Mouse (Mus musculus) lung, adult 18-20 months (tissue): ENCODE measurements around the gene Zfp853.

Experiments
- DNase-seq, 2 experiments: peaks; one replicate each; pipeline ENCODE4 v3.0.0; 2022; ENCODE audit warnings: mixed read lengths in 2 of 2

The Zfp853 gene

GRCm38 (mm10) chr5:143289299-143289698, 4.1 kb downstream of the Zfp853 start:
- DNase-seq = no peak

- no peak for DNase-seq
Measured at GRCm38 (mm10) chr5:143288378-143288911, 5.0 kb downstream of the Zfp853 start.

- no peak for DNase-seq
Measured at GRCm38 (mm10) chr5:143287774-143288328, 5.6 kb downstream of the Zfp853 start.

GRCm38 (mm10) chr5:143284762-143285161, 8.7 kb downstream of the Zfp853 start:
- no peak for DNase-seq

- no peak for DNase-seq
Measured at GRCm38 (mm10) chr5:143279247-143279646, 14.2 kb downstream of the Zfp853 start.

- DNase-seq = no peak
Measured at GRCm38 (mm10) chr5:143275761-143276160, 17.7 kb downstream of the Zfp853 start.

GRCm38 (mm10) chr5:143272540-143273330, 20.7 kb downstream of the Zfp853 start:
- DNase-seq = no peak

GRCm38 (mm10) chr5:143272108-143272507, 21.3 kb downstream of the Zfp853 start:
- DNase-seq = no peak

- DNase-seq = no peak
Measured at GRCm38 (mm10) chr5:143271642-143272041, 21.8 kb downstream of the Zfp853 start.

GRCm38 (mm10) chr5:143270151-143270519, 23.3 kb downstream of the Zfp853 start:
- DNase-seq = no peak

GRCm38 (mm10) chr5:143269363-143270150, 23.9 kb downstream of the Zfp853 start, which contains the start of gene Zfp316:
Gene Zfp316, minus strand, starts transcription at chr5:143270022.
- DNase-seq = peak; percentile 56 to 69

GRCm38 (mm10) chr5:143268985-143269362, 24.4 kb downstream of the Zfp853 start:
- no peak for DNase-seq

- no peak for DNase-seq
Measured at GRCm38 (mm10) chr5:143266794-143267193, 26.6 kb downstream of the Zfp853 start.

GRCm38 (mm10) chr5:143265409-143265808, 28.0 kb downstream of the Zfp853 start:
- DNase-seq = no peak

- no peak for DNase-seq
Measured at GRCm38 (mm10) chr5:143264689-143265088, 28.7 kb downstream of the Zfp853 start.

GRCm38 (mm10) chr5:143261636-143262035, 31.8 kb downstream of the Zfp853 start:
- DNase-seq = no peak

- no peak for DNase-seq
Measured at GRCm38 (mm10) chr5:143255802-143256201, 37.6 kb downstream of the Zfp853 start.

GRCm38 (mm10) chr5:143255131-143255519, 38.3 kb downstream of the Zfp853 start:
- DNase-seq = no peak

GRCm38 (mm10) chr5:143254487-143255130, 38.8 kb downstream of the Zfp853 start:
- no peak for DNase-seq

GRCm38 (mm10) chr5:143253881-143254486, 39.4 kb downstream of the Zfp853 start:
- no peak for DNase-seq

GRCm38 (mm10) chr5:143253186-143253880, 40.1 kb downstream of the Zfp853 start:
- DNase-seq = no peak

GRCm38 (mm10) chr5:143252791-143253185, 40.6 kb downstream of the Zfp853 start:
- no peak for DNase-seq
